ENCODE assay signal across 20 mouse cellular contexts in the genomic region with DNA sequence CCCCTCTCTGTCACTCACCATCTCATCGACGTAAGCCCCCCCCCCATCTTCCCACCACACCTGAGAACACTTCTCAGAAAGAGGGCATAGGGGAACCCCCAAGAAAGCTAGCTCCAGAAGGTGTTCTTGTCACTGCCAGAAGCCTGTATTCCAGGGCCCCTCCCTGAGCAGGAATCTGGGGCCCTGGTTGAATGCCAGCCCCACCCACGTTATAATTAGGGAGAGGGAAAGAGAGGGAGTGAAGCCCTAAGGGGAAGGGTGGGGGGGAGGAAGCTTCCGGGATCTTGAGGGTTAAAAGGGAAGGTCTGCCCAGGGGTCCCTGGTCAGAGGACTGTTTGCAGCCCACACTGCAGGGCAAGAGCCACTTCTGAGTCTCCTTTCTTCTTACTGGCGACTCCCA. TPM values are rescaled to one million over a fixed set of nuclear protein-coding genes. Genes with fewer than 3 reads are reported as not detected.
A peak's percentile ranks its signal among the peaks of the same experiment; 100 is the strongest.
DNase-seq lines count a peak whose midpoint lies in the region; TF ChIP-seq lines count a peak whose summit lies in the region.
"Had no signal": no experiment of that assay in that cellular context is flagged by ENCODE, and none has a peak within 500 bp of the region (broad histone marks: within the 10 kb centered on the region; RNA-seq: fewer than 3 reads in every experiment).

A gene (plus strand): TSS at position 290 of the 400 bp plus-strand sequence.

- H3K9me3 ChIP-seq in E14TG2a.4 (ENCODE audit: low read length): no peaks in the 10 kb centered on the region
- H3K9me3 ChIP-seq: embryonic facial prominence, embryonic 12.5 days; heart, embryonic 12.5 days; hindbrain, embryonic 13.5 days had no signal

- no peak for TF ChIP-seq POLR2A in lung, adult 2 months (IDR thresholded peaks at IDR 0.05; ENCODE audit: borderline replicate concordance, extremely low read depth, low read depth, low read length)

- DNase-seq in lung, adult 2 months: no peak
- no peak for DNase-seq in lung, postnatal 4 days
- DNase-seq in NIH3T3 (ENCODE audit: low read depth): peak; percentile 59
- peak; percentile 10 for DNase-seq in lung, postnatal 36 days
- no peak for DNase-seq in layer of hippocampus, adult 9-11 months
- no peak for DNase-seq in cerebellum, adult 11-12 months
- DNase-seq: adrenal gland, adult 2 months; cerebellum, adult 9-11 months; forebrain, postnatal 0 days; heart, postnatal 14 days; liver, postnatal 0 days; right cerebral cortex, postnatal 25 days; thymus, postnatal 25 days had no signal

- H3K36me3 ChIP-seq in E14TG2a.4 (ENCODE audit: insufficient read depth, low read length): no peaks in the 10 kb centered on the region
- H3K36me3 ChIP-seq: embryonic facial prominence, embryonic 12.5 days; heart, embryonic 12.5 days; hindbrain, embryonic 13.5 days had no signal

- TF ChIP-seq CTCF in lung, adult 2 months (IDR thresholded peaks at IDR 0.05; ENCODE audit: insufficient read depth, low read length): no peak
- no peak for TF ChIP-seq CTCF in E14TG2a.4 (conservative IDR thresholded peaks at IDR 0.05; ENCODE audit: low read length)

- no peak within 1 kb of the TSS for H3K4me3 ChIP-seq in lung, adult 2 months (replicated peaks; ENCODE audit: extremely low read depth, low read depth, low read length)
- H3K4me3 ChIP-seq in E14TG2a.4 (replicated peaks; ENCODE audit: low read length): peak within 1 kb of the TSS; percentile 61
- H3K4me3 ChIP-seq: embryonic facial prominence, embryonic 12.5 days; heart, embryonic 12.5 days had no signal

- no peaks in the 10 kb centered on the region for H3K4me1 ChIP-seq in lung, adult 2 months (ENCODE audit: control insufficient read depth, insufficient read depth, low read length)
- H3K4me1 ChIP-seq in E14TG2a.4 (replicated peaks; ENCODE audit: low read depth, low read length): peaks cover 57% of the 10 kb centered on the region
- H3K4me1 ChIP-seq: embryonic facial prominence, embryonic 12.5 days had no signal

- 36% methylated on average over 5 of the region's 5 CpGs for WGBS in lung, adult 2 months

- H3K27me3 ChIP-seq in E14TG2a.4 (ENCODE audit: insufficient read depth, low read length): peaks cover 33% of the 10 kb centered on the region

RNA-seq across cellular contexts. Expression of the gene that starts here (rescaled TPM):
- polyA plus RNA-seq in lung, adult 2 months (2012; rRNA removed): 1.7 and 117 TPM in 2 replicates
- polyA plus RNA-seq: heart, embryonic 12.5 days; hindbrain, embryonic 13.5 days; liver, adult 2 months; liver, postnatal 0 days; midbrain, postnatal 0 days; spleen, adult 2 months had no signal

Comparison
In these comparisons a context has a peak if more than half of its experiments do, and no peak if none do; other contexts are left out.
1. DNase-seq: peak in NIH3T3 (single experiment) and lung, postnatal 36 days (single experiment); none in lung, adult 2 months (single experiment), lung, postnatal 4 days (0 of 2), layer of hippocampus, adult 9-11 months (single experiment) and cerebellum, adult 11-12 months (single experiment).